Mouse (Mus musculus): ENCODE measurements at regions not wholly inside any gene's neighbourhood (a gene's known extent, or its start where the extent isn't known, plus 50 kb on each side); places are given as distances from the start of the nearest gene placed in this dataset.

DNA sequence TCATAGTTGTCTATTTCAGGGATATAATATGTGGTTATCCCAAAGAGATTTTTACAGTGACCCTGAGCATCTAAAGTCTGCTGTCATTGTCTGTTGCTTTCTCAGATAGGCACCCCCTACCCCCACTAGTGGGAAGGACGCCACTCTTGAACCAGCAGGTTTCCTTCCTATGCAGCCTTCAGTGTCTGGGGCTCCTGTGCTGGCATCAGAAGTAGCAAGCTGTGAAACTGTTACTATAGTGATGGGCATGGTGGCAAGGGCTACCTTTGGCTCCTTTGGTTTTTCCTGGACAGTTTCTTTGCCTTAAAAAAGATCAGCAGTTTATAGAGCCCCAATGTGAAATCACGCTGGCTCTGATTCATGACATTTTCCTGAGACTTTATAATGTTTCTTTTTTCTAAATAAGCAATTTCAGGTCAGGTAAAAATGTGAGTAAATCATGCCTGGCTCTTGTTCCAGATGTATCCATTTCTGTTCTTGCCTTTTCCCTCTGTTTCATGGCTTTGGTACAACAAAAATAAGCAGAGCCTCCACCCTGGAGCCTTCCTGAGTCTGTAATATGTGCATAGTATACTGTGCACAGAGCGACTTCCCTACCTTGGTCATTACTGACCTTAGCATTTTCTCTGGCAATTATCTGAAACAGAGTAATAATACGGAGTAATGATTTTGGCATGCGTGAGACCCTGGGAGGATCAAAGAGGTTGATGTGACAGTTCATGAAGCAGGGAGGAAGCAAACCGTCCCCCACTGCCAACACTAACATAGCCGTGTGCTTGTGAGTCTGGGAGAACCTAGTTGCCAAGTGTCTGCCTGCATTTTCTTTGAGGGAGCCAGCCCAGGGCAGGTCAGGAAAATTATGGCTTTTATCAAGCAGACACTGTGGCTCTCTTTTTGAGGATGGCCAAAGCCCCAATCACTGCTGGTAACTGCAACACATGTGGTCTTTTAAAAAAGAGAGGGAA, 124.8 kb downstream of the Mettl11b start:
- H3K27me3 ChIP-seq (replicated peaks) = no peaks in the 10 kb centered on the region
- H3K4me3 ChIP-seq (replicated peaks) = no peak overlapping the region
- H3K27ac ChIP-seq = no peak overlapping the region
- 63% methylated on average over 7 of the region's 7 CpGs for WGBS
- no peak overlapping the region for H3K4me2 ChIP-seq
- H3K4me1 ChIP-seq = no peaks in the 10 kb centered on the region
- no peak for ATAC-seq (ENCODE audit: insufficient read depth, low FRiP score, low read depth)
- no peak overlapping the region for H3K9ac ChIP-seq
- no peaks in the 10 kb centered on the region for H3K36me3 ChIP-seq
- no peaks in the 10 kb centered on the region for H3K9me3 ChIP-seq

- no peak overlapping the region for H3K4me2 ChIP-seq
- no peaks in the 10 kb centered on the region for H3K4me1 ChIP-seq
- no peaks in the 10 kb centered on the region for H3K27me3 ChIP-seq (replicated peaks)
- H3K36me3 ChIP-seq = no peaks in the 10 kb centered on the region
- no peak for ATAC-seq (ENCODE audit: insufficient read depth, low FRiP score, low read depth)
- no peak overlapping the region for H3K27ac ChIP-seq
- 36% methylated on average over 4 of the region's 4 CpGs for WGBS
- no peaks in the 10 kb centered on the region for H3K9me3 ChIP-seq
- H3K4me3 ChIP-seq (replicated peaks) = no peak overlapping the region
- H3K9ac ChIP-seq = no peak overlapping the region
Observed at GRCm38 (mm10) chr1:163576411-163576810, 148.6 kb downstream of the Mettl11b start.

GRCm38 (mm10) chr1:163575593-163575992, 149.4 kb downstream of the Mettl11b start:
- no peak overlapping the region for H3K4me2 ChIP-seq
- no peaks in the 10 kb centered on the region for H3K9me3 ChIP-seq
- ATAC-seq (ENCODE audit: insufficient read depth, low FRiP score, low read depth) = no peak
- no peak overlapping the region for H3K27ac ChIP-seq
- H3K36me3 ChIP-seq = no peaks in the 10 kb centered on the region
- no peak overlapping the region for H3K4me3 ChIP-seq (replicated peaks)
- 54% methylated on average over 2 of the region's 2 CpGs for WGBS
- H3K4me1 ChIP-seq = no peaks in the 10 kb centered on the region
- no peak overlapping the region for H3K9ac ChIP-seq
- no peaks in the 10 kb centered on the region for H3K27me3 ChIP-seq (replicated peaks)

DNA sequence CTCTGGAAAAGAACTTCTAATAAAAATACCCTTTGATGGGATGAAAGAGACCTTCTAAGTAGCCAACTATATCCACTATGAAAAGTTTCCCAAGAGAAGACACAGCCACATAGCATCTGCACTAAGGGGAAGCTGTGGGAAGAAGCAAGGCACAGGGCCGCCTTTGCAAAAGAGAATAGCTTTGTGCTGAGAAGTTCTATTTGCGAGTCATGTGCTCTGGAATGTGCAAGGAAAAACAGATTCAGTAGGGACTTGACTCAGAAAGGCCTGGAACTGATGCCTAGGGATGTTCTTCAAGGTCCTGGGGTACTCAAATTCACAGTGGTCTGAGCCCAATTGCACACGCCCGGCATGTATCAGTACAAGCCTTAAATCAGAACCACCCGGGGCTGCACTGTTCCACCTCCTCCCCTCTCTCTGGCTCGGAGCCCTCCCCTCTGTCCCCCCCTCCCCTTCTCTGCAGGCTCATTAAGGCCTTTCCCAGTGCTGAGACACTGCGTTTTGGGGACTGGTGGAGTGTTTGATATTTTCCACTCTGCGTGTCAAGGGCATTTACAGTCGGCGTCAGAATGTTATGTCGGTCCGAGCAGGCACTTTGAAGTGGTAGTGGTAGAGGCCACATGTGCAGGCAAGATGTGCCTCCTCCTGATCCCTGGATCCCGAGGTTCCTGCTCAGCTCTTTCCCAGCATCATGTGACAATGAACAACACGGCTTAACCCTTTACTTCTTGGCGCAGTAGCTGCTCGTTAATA, 150.4 kb downstream of the Mettl11b start:
- Histone ChIP-seq H3K9me3 (no peaks in the 10 kb centered on the region), H3K27me3 (replicated peaks) (no peaks in the 10 kb centered on the region), H3K27ac (no peak overlapping the region; the same call in 1 of the 2 replicates), H3K4me3 (replicated peaks) (no peak overlapping the region), H3K4me2 (peak overlapping the region; percentile 16; the same call in 1 of the 2 replicates), H3K9ac (no peak overlapping the region), H3K4me1 (no peaks in the 10 kb centered on the region), H3K36me3 (no peaks in the 10 kb centered on the region)
- WGBS = 48% methylated on average over 16 of the region's 16 CpGs
- ATAC-seq (ENCODE audit: insufficient read depth, low FRiP score, low read depth) = peak; percentile 43; the same call in 1 of the 2 replicates

DNA sequence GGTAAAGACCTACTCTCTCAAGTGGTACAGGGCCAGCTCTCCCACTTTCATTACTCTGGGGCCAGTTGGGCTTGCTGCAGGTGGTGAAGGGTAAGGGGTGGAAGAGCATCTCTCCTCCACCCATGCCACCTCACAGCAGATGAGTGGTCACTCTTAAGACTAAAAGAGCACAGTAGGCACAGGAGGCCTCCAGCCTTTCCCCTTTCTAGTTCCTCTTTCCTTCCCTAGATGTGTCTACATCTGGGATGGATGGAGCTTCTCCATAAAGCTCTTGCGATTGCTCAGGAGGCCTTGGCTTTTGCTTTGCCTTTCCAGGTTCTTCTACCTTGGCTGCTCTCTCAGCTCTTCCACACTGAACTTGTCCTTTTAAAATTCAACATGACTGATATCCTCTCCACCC, 151.5 kb downstream of the Mettl11b start:
- Histone ChIP-seq H3K9ac (no peak overlapping the region), H3K27ac (no peak overlapping the region), H3K4me2 (no peak overlapping the region), H3K9me3 (no peaks in the 10 kb centered on the region), H3K27me3 (replicated peaks) (no peaks in the 10 kb centered on the region), H3K4me1 (no peaks in the 10 kb centered on the region), H3K36me3 (no peaks in the 10 kb centered on the region), H3K4me3 (replicated peaks) (no peak overlapping the region)
- ATAC-seq (ENCODE audit: insufficient read depth, low FRiP score, low read depth) = no peak
- 100% methylated on average over 1 of the region's 1 CpGs for WGBS

DNA sequence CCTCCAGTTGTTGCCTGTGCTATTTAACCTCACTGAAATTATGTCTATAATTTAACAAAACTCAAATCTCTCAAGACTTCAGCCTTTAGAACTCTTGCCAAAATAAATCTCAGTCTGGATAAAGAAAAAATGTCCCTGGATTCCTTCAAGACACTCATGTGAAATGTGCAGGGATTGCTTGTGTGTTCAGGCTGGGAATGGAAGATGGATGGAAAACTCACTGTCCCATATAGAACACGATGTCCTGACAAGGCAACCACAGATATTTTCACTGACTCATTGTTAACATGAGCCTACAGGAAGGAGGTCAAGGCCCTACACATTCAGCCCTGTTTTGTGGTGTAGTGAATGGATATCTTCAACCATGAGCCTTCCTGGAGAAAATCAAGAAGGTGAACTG, 160.3 kb upstream of the Gorab start:
- WGBS = 37% methylated on average over 1 of the region's 1 CpGs

DNA sequence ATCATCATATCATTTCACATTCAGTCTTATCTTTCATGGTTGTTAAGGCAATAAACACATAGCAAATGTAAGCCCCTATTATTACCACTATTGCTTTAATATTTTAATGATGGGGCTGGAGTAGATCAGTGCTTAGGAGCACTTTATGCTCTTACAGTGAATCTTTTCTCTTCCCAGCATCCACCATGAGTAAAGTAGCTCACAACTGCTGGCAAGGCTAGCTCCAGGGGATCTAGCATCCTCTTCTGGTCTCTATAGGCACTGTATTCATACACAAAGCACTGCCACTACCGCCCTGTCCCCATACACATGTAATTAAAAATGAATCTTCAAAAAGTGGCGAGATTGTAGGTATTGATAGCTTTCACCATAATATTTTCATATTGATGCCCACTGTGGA, 159.6 kb upstream of the Gorab start:
- Histone ChIP-seq H3K27me3 (replicated peaks) (no peaks in the 10 kb centered on the region), H3K4me3 (replicated peaks) (no peak overlapping the region), H3K36me3 (no peaks in the 10 kb centered on the region), H3K4me2 (no peak overlapping the region), H3K9ac (no peak overlapping the region), H3K4me1 (no peaks in the 10 kb centered on the region), H3K9me3 (no peaks in the 10 kb centered on the region), H3K27ac (no peak overlapping the region)
- 82% methylated on average over 2 of the region's 2 CpGs for WGBS
- ATAC-seq (ENCODE audit: insufficient read depth, low FRiP score, low read depth) = no peak

More for the DNA sequence above, 160.3 kb upstream of the Gorab start:
- no peak overlapping the region for H3K4me3 ChIP-seq (replicated peaks)
- H3K4me2 ChIP-seq = no peak overlapping the region
- no peaks in the 10 kb centered on the region for H3K4me1 ChIP-seq
- no peaks in the 10 kb centered on the region for H3K27me3 ChIP-seq (replicated peaks)
- no peak overlapping the region for H3K27ac ChIP-seq
- H3K9me3 ChIP-seq = no peaks in the 10 kb centered on the region
- H3K9ac ChIP-seq = no peak overlapping the region
- no peaks in the 10 kb centered on the region for H3K36me3 ChIP-seq
- no peak for ATAC-seq (ENCODE audit: insufficient read depth, low FRiP score, low read depth)

DNA sequence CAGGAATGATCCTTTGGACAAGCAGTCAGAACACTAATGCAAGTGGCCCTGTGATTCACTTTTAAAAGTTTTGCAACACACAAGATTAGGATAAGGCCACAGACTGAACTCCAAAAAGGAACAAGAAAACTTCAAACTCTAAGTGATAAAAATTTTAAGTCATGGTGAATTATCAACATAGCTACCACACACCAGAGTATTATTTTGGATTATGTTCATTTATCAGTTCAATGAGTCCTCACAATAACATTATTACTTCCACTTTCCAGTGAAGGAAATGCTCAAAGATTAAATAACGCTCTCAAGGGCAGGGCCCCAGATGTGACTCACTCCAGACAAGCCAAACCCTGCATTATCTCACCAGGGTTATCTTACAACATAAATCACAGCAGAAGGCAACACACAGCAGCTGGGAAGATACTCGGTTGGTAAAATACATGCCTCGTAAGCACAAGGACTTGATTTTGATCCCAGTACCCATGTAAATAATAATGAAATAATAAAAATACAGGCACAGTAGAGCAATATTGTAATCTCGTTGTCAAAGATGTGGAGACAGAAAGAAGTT, 158.8 kb upstream of the Gorab start:
- H3K4me2 ChIP-seq = no peak overlapping the region
- no peaks in the 10 kb centered on the region for H3K4me1 ChIP-seq
- no peaks in the 10 kb centered on the region for H3K36me3 ChIP-seq
- 36% methylated on average over 4 of the region's 4 CpGs for WGBS
- H3K9me3 ChIP-seq = no peaks in the 10 kb centered on the region
- H3K9ac ChIP-seq = no peak overlapping the region
- no peak overlapping the region for H3K4me3 ChIP-seq (replicated peaks)
- H3K27me3 ChIP-seq (replicated peaks) = no peaks in the 10 kb centered on the region
- no peak for ATAC-seq (ENCODE audit: insufficient read depth, low FRiP score, low read depth)
- no peak overlapping the region for H3K27ac ChIP-seq

- H3K4me2 ChIP-seq = no peak overlapping the region
- no peak overlapping the region for H3K27ac ChIP-seq
- H3K4me1 ChIP-seq = no peaks in the 10 kb centered on the region
- 56% methylated on average over 5 of the region's 5 CpGs for whole genome bisulfite sequencing
- H3K9ac ChIP-seq = no peak overlapping the region
- no peak overlapping the region for H3K4me3 ChIP-seq (replicated peaks)
- no peaks in the 10 kb centered on the region for H3K36me3 ChIP-seq
- no peaks in the 10 kb centered on the region for H3K27me3 ChIP-seq (replicated peaks)
- ATAC-seq (ENCODE audit: insufficient read depth, low FRiP score, low read depth) = no peak
- H3K9me3 ChIP-seq = no peaks in the 10 kb centered on the region
Observed at GRCm38 (mm10) chr1:163561016-163561415, 157.5 kb upstream of the Gorab start.

DNA sequence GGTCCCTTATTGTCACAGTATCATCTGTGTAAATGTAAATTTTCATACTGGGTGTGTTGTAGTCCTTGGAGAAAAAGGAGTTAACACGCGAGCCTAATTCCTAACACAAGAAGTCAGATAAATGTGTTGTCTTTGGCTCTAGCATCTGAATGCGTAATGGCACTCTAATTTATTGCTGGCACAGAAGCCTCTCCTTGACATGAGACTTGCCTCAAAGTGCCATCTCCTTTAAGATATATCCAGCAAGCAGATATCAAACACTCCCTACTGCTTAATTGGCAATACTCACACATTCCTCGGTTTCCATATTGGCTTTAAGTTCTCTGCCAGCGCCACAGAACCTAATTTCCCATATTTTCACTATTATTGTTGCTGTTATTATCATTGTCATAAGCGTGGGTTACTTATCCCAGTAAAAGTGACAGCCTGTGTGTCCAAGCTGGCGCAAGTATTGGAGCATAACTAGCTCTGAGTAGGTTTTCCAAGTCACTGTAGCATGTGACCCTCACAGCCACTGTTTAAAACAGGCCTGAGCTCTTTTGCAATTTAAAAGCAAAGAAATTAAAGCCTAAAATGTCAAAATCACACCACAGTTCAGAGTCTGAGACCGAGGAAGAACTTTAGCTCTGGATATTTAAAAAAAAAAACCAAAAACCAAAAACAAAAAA, 156.9 kb upstream of the Gorab start:
- ATAC-seq (ENCODE audit: insufficient read depth, low FRiP score, low read depth) = no peak
- Histone ChIP-seq H3K27me3 (replicated peaks) (no peaks in the 10 kb centered on the region), H3K9me3 (no peaks in the 10 kb centered on the region), H3K9ac (no peak overlapping the region), H3K27ac (no peak overlapping the region), H3K4me1 (no peaks in the 10 kb centered on the region), H3K4me3 (replicated peaks) (no peak overlapping the region), H3K36me3 (no peaks in the 10 kb centered on the region), H3K4me2 (no peak overlapping the region)
- WGBS = 85% methylated on average over 8 of the region's 8 CpGs

- Histone ChIP-seq H3K27me3 (replicated peaks) (no peaks in the 10 kb centered on the region), H3K36me3 (no peaks in the 10 kb centered on the region), H3K9ac (no peak overlapping the region), H3K4me3 (replicated peaks) (no peak overlapping the region), H3K4me2 (no peak overlapping the region), H3K4me1 (no peaks in the 10 kb centered on the region), H3K27ac (no peak overlapping the region), H3K9me3 (no peaks in the 10 kb centered on the region)
- 79% methylated on average over 7 of the region's 7 CpGs for WGBS
- no peak for ATAC-seq (ENCODE audit: insufficient read depth, low FRiP score, low read depth)
Observed at GRCm38 (mm10) chr1:163557875-163558274, 154.4 kb upstream of the Gorab start.
